Mouse (Mus musculus) CD4-positive helper T cell, adult 2 months (primary cell): Measurements from ENCODE around the gene V1rd19.
"Not testable (repeated sequence)": the region's sequence is repeated elsewhere in the genome, so short reads cannot be mapped to it uniquely, and the experiment has no call there.

Experiments
- DNase-seq: peaks from one replicate; pipeline ENCODE4 v3.0.0-alpha.2; 2012; ENCODE audit warnings: low read depth, missing footprints, low spot score

V1rd19 gene

GRCm38 (mm10) chr7:24001391-24001790 lies at the start of gene V1rd19:
Gene V1rd19 (plus strand): TSS chr7:24001691.
- no peak for DNase-seq

GRCm38 (mm10) chr7:23968044-23968443 lies 33.4 kb upstream of the V1rd19 start:
- DNase-seq, result peak; percentile 7

DNA sequence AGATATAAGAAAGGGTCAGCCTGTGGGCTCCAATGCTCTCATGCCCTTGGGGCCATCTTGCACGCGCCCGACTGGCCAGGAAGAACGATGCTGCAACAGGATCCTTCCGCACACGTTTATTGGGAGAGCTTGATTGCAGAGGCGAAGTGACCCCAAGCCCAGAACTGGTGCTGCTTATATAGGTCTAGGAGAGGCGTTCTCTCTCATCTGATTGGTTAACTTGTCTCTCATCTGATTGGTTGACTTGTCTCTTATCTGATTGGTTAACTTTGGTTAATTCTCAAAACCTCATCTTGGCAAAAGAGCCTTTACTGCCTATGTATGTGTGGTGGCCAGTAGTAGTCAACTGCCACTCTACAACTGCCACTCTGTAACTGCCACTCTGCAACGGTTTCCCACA lies 27.2 kb upstream of the V1rd19 start, which contains the start of gene Vmn1r181:
TSS of gene Vmn1r181 (plus strand) at position 301 of the 400 bp plus-strand sequence.
- DNase-seq, result not testable (repeated sequence)

- DNase-seq, result no peak
Observed at GRCm38 (mm10) chr7:24052660-24053304, 51.3 kb downstream of the V1rd19 start, which contains the start of gene Vmn1r183. Gene Vmn1r183 (plus strand): TSS chr7:24053254.
